Mouse (Mus musculus) neutrophil, adult 5-6 weeks (primary cell): ENCODE results near the gene Eif3l. TPM values are rescaled to one million over a fixed set of nuclear protein-coding genes. Genes with fewer than 3 reads are reported as not detected.

ENCODE experiments used
- ATAC-seq: fragments of 151-379, 151-347 bp; 2 replicates; pipeline ENCODE4 v1.8.0; 2017; ENCODE audit warnings: mild to moderate bottlenecking, moderate TSS enrichment; ENCODE audit not compliant: insufficient number of reproducible peaks, poor library complexity, low FRiP score, severe bottlenecking; ENCODE audit errors: extremely low read depth
- total RNA-seq: library from RNA; stranded (forward); fragments of 200-1000 nt; gene quantifications from 2 replicates; pipeline ENCODE4 v1.2.3, GENCODE M21; 2017

The Eif3l gene
- total RNA-seq, 1 experiment from 2014 or later, result 106 TPM

- no peak for ATAC-seq
These were observed 30.1 kb upstream of the Eif3l start for GRCm38 (mm10) chr15:79044837-79045236.

DNA sequence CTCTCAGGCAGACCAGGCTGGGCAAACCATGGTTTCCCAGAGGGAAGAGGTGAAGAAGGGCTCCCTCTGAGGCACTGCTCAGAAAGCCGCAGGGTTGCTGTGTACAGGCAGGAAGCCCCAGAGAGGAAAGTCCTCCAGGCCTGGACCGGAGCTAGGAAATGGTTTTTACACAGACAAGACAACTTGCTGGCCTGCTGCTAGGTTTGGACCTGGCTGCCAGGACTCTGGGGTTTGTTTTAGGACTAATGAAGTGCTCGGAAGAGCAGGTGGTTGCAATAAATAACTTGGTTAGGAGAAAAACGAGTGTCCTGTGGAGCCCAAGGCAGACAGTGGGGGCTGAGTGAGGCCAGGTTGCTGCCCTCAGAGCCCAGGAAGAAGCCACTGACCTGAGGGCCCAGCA is 26.8 kb upstream of the Eif3l start:
- no peak for ATAC-seq

GRCm38 (mm10) chr15:79050160-79050845 is 24.7 kb upstream of the Eif3l start:
- no peak for ATAC-seq

- no peak for ATAC-seq
These were observed 24.0 kb upstream of the Eif3l start for GRCm38 (mm10) chr15:79050964-79051363.

DNA sequence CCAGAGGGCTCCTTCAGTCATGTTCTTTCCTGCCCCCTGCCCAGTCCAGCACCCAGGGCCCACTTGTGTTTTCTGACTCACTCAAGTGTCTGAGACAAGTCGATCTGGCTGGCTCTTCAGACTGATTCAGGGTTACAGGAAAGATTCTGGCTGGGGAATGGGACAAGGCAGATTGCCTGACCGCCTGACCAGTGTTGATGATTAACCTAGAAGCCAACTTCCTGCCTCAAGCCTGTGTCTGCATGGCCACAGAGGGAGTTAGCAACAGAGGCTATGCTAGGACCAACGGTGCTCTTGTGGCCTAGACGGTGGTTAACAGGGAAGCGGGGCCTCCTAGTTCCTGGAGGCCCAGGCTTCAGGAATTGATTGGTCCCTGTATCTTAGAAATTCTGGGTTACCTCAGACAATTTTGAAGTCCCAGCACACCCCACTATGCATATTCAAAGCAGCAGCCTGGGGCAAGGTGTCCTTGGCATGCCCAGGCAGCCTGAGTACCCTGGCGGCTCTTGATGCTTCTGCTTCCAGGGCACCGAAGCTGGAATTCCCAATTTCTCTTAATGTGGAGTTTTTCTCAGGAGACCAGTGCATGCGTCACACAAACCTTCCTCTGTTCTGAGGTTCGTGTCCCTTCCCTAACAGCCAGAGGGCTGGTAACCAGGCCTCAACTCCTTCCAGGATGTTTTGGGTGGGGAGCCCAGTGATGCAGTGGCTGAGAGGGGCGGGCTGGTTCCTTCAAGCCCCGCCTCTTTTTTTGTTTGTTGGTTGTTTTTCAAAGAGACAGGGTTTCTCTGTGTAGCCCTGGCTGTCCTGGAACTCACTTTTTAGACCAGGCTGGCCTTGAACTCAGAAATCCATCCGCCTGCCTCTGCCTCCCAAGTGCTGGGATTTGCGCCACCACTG is 23.3 kb upstream of the Eif3l start:
- ATAC-seq, result no peak

DNA sequence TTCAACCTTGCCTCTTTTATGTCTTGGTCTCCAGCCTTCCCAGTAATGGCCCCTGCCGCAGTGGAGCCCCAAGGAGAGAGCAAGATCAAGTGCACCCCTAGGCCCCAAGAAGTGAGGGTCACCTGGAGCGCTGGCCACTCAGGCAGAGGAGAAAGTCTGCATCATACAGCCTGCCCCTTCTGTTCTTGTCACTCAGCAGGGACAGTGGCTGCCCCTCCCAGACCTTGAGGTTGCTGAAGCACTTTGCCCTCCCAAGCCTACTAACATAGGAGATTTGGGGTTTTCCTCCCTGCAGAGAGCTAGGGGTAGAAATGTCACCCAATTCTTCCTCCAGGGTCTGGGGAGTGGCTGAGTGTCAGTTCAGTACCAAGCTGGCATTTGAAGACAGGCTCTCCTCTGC is 22.6 kb upstream of the Eif3l start:
- ATAC-seq, result no peak

DNA sequence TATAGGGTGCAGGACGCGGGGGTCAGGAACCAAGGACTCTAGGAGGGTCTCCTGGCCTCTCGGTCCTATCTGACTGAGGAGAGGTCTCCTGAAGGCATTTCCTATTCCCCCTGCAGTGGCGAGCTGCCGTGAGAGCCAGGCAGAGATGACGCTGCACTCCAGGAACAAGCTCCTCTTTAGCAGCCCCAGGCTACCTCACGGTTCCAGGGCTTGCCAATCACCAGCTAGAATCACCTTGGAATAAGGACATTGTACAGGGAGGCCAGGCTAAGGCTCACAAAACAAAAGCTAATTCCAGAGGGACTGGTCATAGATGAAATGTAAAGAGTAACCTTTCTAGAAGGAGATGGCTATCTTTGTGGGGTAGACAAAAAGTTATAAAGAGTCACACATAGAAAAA is 18.4 kb upstream of the Eif3l start:
- no peak for ATAC-seq

DNA sequence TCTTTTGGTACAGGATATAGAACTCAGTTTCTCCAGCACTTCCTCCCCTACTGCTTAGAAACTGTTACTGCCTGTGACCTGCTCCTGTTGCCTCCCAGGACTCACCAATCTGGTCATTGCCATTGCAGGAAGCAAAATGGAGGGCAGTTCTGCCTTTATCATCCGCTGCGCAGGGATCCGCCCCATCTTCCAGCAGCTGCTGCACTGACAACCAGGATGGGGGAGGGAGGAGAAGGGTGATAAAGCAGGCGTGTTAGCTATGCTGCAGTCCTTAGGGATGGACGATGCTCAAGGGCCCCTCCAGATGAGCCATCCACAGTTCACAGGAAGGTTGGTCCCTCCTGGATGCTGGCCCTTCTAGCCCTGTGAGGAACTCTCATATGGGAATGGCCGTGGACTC is 17.1 kb upstream of the Eif3l start:
- ATAC-seq, result no peak

DNA sequence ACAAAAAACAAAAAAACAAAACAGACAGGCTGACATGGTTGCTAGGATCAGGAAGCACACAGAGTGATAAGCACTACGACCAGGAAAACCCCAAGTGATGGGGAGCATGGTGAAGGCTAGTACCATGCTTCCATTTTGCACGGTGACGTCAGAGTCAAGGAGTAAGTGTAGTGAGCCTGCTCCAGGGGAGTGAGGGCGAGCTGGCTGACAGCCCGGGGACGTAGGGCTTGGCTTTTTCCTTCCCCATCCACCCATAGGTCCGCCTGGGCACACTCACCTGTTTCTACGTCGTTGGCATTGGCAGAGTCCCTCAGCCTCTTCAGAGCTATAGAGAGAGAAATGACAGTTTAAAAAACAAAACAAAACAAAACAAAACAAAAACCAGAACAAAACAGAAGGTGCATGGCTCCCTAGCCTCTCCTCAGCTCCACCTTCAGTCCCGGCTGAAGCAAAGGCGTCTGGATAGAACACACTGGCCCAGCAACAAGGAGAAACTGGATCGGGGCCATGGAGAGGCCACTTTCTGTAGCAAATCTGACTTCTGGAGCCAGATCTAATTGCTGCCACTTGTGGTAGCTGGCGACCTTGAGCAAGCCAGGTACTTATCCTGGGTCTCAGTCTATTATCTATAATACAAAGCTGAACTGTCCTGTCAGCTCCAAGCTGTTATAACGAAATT is 14.0 kb upstream of the Eif3l start:
- ATAC-seq, result no peak

- ATAC-seq, result peak; percentile 97
These were observed 12.4 kb upstream of the Eif3l start, which contains the start of gene Ankrd54 for GRCm38 (mm10) chr15:79062376-79063159. TSS of gene Ankrd54 (minus strand) at chr15:79062893.

DNA sequence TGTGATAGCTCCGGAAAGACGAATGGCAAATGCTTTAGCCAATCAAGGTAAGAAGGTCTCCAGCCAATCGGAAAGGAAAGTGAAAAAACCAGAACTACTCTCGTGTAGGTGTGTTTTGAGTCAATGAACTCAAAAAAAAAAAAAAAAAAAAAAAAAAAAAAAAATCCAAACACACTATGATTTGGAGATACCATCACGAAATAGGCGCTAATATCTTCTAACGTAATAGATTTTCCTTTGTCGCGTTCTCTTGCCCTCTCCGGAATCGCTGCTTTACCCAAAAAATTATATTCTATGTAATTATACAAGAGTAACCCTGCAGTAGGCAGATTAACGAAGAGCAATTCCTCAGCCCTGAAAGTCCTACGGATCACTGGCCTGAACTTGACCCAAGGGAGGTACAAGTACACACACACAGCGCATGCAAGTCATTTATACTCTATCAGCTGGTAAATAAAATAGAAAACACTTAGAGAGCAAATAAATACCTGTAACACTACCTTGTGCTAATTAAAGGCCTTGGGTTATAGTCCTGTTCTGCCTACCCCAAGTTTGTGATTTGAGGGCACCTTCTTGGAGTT is 11.7 kb upstream of the Eif3l start:
- no peak for ATAC-seq

GRCm38 (mm10) chr15:79065086-79065770 is 9.8 kb upstream of the Eif3l start:
- no peak for ATAC-seq

DNA sequence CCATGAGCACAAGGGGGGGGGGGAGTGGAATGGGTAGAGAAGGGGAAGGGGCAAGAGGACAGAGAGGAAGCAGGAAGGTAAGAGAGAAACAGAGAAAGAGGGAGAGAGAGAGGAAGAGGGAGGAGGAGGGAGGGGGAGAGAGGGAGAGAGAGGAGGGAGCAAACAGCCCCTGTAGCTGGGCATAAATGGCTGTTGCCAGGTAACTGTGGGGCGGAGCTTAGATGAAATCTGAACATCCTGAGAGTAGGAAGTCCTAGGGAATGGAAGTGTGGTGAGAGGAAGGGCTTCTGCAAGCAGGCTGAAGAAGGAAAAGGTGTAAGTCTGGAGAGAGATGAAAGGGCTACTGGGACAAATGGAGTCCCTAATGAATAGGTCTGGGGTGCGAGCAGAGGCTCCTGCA is 8.7 kb upstream of the Eif3l start:
- ATAC-seq, result no peak

GRCm38 (mm10) chr15:79067631-79068030 is 7.3 kb upstream of the Eif3l start:
- no peak for ATAC-seq

- ATAC-seq, result no peak
These were observed 6.6 kb upstream of the Eif3l start for GRCm38 (mm10) chr15:79068416-79068815.

GRCm38 (mm10) chr15:79071117-79072039 is 3.6 kb upstream of the Eif3l start:
- no peak for ATAC-seq

DNA sequence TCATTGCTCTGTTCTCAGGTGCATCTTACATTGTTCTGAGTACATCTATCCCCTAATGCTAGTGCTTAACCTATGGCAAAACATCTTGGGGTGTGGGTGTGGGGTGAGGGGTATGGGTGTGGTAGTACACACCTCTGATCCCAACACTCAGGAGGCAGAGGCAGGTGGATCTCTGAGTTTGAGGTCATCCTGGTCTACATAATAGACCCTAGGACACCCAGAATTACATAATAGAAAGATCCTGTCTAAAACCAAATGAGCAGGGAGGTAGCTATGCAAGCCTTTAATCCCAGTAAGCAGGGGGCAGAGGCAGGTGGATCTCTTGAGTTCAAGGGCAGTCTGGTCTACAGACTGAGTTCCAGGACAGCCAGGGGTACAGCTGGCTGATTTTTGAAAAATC is 1.2 kb upstream of the Eif3l start:
- no peak for ATAC-seq
